Mouse (Mus musculus): ENCODE data around the gene Prdm16. TPM values are rescaled to one million over a fixed set of nuclear protein-coding genes. Genes with fewer than 3 reads are reported as not detected.
A peak's percentile ranks its signal among the peaks of the same experiment; 100 is the strongest.

Gene Prdm16
- polyA plus RNA-seq, 1 experiment from 2014 or later = 19.4 TPM

DNA sequence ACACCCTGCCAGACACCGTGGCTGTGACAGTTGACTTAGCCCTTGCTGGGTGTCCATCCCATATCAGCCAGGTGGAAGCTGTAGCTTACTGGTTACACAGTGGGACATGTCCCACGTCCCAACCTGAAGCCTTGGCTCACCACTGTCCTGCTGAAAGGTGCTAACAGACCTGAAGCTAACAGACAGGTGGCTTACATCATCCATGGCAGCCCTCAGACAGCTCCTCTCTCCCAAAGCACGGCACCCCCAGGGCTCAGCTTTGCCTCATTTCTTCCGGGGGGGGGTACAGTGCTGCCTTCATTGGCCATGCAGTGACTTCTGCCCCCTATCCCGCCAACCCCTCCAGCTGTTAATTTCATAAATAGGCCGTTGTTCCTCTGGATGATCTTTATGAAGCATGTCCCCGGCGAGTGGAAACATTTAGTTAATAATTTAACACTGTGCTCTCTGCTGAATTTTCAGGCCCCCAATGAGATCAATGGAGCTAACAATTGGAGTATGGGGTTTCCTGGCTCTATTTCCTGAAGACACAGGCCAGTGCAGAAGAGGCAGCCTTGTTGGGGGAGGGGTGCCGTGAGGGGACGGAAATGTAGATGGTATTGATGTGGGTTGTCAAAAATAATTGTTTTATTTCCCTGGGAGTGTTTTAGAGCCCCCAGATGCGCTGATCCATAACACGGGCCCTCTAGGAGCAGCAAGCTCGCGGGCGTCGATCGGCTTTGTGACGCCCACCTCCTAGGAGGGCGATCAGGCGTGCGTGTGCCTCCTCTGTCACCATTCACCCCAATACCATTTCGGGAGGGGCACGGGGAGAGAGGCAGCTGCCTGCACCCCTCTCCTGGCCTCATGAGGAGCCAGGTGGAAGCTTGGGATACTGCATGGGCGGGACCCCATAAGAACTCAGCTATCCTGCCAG, 236.2 kb downstream of the Prdm16 start:
- ATAC-seq (ENCODE audit: insufficient read depth) = peak; percentile 15; the same call in 1 of the 2 replicates

DNA sequence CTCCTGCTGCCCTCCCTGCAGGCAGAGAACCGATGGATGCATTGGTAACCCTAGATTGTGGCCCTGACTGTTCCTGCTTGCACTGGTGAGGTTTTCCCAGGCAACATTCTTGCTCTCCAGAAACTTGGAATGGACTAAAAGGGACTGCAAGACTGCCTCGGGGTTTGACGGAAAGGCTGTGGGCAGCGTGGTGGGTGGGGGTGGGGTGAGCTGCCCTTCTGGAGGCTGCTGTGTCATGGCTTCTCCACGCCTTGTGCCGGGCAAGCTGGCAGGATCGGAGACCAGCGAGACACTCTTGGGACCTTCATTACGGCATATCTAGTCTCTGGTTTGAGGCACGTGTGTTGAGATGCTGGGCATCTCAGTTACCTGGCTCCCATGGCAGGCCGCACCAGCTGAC, 237.0 kb downstream of the Prdm16 start:
- Histone ChIP-seq H3K27me3 (ENCODE audit: insufficient read depth, low read length) (no peaks in the 10 kb centered on the region), H3K27ac (ENCODE audit: low read depth) (no peak overlapping the region), H3K9ac (no peak overlapping the region), H3K4me1 (ENCODE audit: insufficient read depth) (peaks cover 21% of the 10 kb centered on the region), H3K9me3 (ENCODE audit: low read depth, low read length) (no peaks in the 10 kb centered on the region), H3K4me2 (no peak overlapping the region), H3K4me3 (ENCODE audit: low read depth, low read length) (no peak overlapping the region), H3K36me3 (ENCODE audit: insufficient read depth) (no peaks in the 10 kb centered on the region)
- ATAC-seq (ENCODE audit: insufficient read depth) = no peak
- no peak for DNase-seq
- no peak for TF ChIP-seq CTCF (IDR thresholded peaks at IDR 0.05; ENCODE audit: low read depth)
- 78% methylated on average over 11 of the region's 11 CpGs for WGBS

More for the DNA sequence above, 236.2 kb downstream of the Prdm16 start:
- peaks cover 21% of the 10 kb centered on the region for H3K4me1 ChIP-seq (ENCODE audit: insufficient read depth)
- H3K36me3 ChIP-seq (ENCODE audit: insufficient read depth) = no peaks in the 10 kb centered on the region
- H3K27me3 ChIP-seq (ENCODE audit: insufficient read depth, low read length) = no peaks in the 10 kb centered on the region
- no peaks in the 10 kb centered on the region for H3K9me3 ChIP-seq (ENCODE audit: low read depth, low read length)
- no peak overlapping the region for H3K4me2 ChIP-seq
- no peak overlapping the region for H3K27ac ChIP-seq (ENCODE audit: low read depth)
- H3K4me3 ChIP-seq (ENCODE audit: low read depth, low read length) = no peak overlapping the region
- no peak for TF ChIP-seq CTCF (IDR thresholded peaks at IDR 0.05; ENCODE audit: low read depth)
- WGBS = 68% methylated on average over 24 of the region's 24 CpGs
- no peak overlapping the region for H3K9ac ChIP-seq
- no peak for DNase-seq

DNA sequence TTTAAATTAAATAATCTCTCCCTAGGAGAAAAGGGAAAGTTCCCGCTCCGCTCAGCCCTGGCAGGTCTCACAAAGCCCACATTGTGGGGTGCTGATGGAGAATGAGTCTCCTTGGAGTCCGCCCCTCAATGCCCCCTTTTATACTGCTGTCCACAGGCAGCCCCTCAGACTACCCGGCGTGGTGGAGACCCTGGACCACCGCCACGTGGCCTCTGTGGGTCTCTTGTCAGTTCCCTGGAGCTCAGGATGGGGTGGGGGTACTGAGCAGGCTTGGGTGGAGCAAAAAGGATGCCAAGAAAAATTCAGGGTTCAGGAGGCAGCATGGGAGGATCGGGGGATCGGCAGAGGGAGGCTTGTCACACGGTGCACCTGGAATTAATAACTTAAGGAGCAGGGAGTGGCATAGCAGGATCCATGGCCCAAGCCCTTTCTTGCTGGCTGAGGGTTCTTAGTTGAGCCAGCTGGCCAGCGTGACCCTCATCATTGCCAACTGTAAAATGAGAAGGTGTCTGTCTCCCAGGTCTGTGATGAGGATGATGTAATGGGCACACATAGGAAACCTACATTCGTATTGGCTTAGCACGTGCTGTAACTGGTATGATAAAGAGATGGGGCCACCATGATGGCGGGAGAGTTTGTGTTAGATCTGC, 239.9 kb downstream of the Prdm16 start:
- H3K27me3 ChIP-seq (ENCODE audit: insufficient read depth, low read length) = no peaks in the 10 kb centered on the region
- H3K4me1 ChIP-seq (ENCODE audit: insufficient read depth) = peaks cover 15% of the 10 kb centered on the region
- no peak overlapping the region for H3K27ac ChIP-seq (ENCODE audit: low read depth)
- ATAC-seq (ENCODE audit: insufficient read depth) = no peak
- no peaks in the 10 kb centered on the region for H3K9me3 ChIP-seq (ENCODE audit: low read depth, low read length)
- TF ChIP-seq CTCF (IDR thresholded peaks at IDR 0.05; ENCODE audit: low read depth) = no peak
- no peak overlapping the region for H3K9ac ChIP-seq
- H3K36me3 ChIP-seq (ENCODE audit: insufficient read depth) = no peaks in the 10 kb centered on the region
- DNase-seq = no peak
- 80% methylated on average over 14 of the region's 14 CpGs for WGBS
- no peak overlapping the region for H3K4me2 ChIP-seq
- no peak overlapping the region for H3K4me3 ChIP-seq (ENCODE audit: low read depth, low read length)

DNA sequence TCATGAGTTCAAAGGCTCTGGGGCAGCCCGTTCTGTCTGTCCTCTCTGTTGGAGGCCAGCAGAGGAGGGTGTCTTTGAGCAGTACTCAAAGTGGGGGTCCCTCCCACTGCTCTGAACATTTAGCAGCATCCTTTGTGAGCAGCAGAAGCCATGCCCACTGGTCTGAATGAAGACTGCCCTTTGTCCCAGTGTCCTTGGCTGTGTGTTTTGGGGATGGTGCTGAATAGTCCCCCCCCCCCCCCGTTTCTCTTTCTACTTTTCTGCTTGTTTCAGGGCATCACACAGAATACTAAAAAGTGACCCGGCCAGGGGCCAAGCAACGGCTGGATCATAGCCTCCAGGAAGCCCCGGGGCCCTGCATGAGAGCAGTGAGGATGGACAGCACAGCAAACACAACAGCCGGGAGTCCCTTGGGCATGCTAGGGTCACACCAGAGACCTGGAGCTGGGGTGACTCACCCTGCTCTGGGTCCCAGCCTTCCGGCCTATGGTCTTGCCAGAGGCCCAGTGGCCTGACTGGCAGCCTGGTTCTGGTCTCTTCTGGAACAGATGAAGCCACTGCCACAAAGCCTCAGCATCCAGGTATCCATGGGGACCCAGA, 242.4 kb downstream of the Prdm16 start:
- H3K9me3 ChIP-seq (ENCODE audit: low read depth, low read length) = no peaks in the 10 kb centered on the region
- no peak for DNase-seq
- H3K27me3 ChIP-seq (ENCODE audit: insufficient read depth, low read length) = no peaks in the 10 kb centered on the region
- H3K27ac ChIP-seq (ENCODE audit: low read depth) = no peak overlapping the region
- no peak overlapping the region for H3K4me3 ChIP-seq (ENCODE audit: low read depth, low read length)
- no peaks in the 10 kb centered on the region for H3K36me3 ChIP-seq (ENCODE audit: insufficient read depth)
- TF ChIP-seq CTCF (IDR thresholded peaks at IDR 0.05; ENCODE audit: low read depth) = no peak
- WGBS = 67% methylated on average over 7 of the region's 7 CpGs
- no peak overlapping the region for H3K9ac ChIP-seq
- H3K4me1 ChIP-seq (ENCODE audit: insufficient read depth) = peaks cover 13% of the 10 kb centered on the region
- ATAC-seq (ENCODE audit: insufficient read depth) = no peak
- H3K4me2 ChIP-seq = no peak overlapping the region

DNA sequence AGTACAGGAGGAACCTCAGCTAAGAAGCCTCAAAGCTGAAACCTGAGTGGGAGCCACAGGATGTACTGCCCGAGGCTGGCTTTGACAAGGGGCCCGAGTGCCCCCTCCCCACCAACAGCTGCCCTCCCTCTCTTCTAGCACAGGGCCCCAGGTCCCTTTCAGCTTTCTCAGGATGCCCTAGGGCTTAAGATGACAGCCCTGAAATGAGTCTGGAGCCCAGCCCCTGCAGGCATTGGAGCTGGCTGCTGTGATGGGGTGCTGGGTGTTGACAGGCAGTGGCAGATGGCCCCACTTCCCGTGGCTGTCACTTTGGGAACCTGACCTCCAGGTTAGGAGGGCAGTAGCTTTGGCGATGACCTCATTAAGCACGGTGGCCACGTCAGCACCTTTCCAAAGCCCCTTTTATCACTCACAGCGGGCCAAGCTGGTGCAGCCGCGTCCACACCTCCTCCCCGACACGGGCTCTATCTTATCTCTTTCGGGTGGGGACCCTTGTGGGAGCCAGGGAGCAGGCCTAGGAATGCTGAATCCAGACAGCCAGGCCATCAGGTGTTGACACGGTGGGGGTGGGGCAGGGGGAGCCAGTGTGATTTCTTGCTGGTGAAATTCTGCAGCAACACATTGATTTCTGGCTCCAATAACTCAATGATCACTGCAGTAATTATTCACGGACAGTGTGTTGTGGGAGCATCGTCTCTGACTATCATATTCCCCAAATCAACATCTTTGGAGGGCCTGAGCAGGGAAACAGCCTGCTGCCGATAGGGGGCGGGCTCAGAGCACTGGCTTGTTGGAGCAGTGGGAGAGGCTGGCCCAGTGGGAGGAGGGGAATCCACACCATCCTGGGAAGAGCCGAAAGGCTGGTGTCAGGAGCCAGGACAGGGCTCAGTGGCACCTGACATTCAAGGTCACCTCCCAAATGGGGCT, 243.2 kb downstream of the Prdm16 start:
- H3K4me2 ChIP-seq = no peak overlapping the region
- TF ChIP-seq CTCF (IDR thresholded peaks at IDR 0.05; ENCODE audit: low read depth) = peak; percentile 74
- no peak overlapping the region for H3K9ac ChIP-seq
- peak; percentile 40; the same call in 1 of the 2 replicates for ATAC-seq (ENCODE audit: insufficient read depth)
- H3K36me3 ChIP-seq (ENCODE audit: insufficient read depth) = no peaks in the 10 kb centered on the region
- 11% methylated on average over 18 of the region's 18 CpGs for WGBS
- H3K9me3 ChIP-seq (ENCODE audit: low read depth, low read length) = no peaks in the 10 kb centered on the region
- no peak overlapping the region for H3K4me3 ChIP-seq (ENCODE audit: low read depth, low read length)
- H3K4me1 ChIP-seq (ENCODE audit: insufficient read depth) = peaks cover 13% of the 10 kb centered on the region
- no peak overlapping the region for H3K27ac ChIP-seq (ENCODE audit: low read depth)
- DNase-seq = peak; percentile 62
- no peaks in the 10 kb centered on the region for H3K27me3 ChIP-seq (ENCODE audit: insufficient read depth, low read length)

DNA sequence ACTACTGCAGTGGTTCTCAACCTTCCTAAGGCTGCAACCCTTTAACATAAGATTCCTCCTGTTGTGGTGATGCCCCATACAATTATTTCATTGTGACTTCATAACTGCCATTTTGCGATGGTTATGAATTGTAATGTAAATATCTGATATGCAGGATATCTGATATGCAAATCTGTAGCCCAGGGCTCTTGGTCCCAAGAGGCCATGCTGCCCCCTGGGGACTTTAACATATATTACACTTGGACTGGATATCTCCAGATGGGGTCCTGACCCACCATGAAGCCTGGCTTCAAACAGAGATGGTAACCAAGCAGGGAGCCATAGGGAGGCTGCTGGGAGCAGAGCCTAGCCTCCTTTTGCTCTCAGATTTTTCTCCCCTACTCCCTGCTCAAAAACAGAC, 244.0 kb downstream of the Prdm16 start:
- Histone ChIP-seq H3K27me3 (ENCODE audit: insufficient read depth, low read length) (no peaks in the 10 kb centered on the region), H3K9me3 (ENCODE audit: low read depth, low read length) (no peaks in the 10 kb centered on the region), H3K27ac (ENCODE audit: low read depth) (no peak overlapping the region), H3K4me1 (ENCODE audit: insufficient read depth) (peaks cover 13% of the 10 kb centered on the region), H3K36me3 (ENCODE audit: insufficient read depth) (no peaks in the 10 kb centered on the region), H3K9ac (no peak overlapping the region), H3K4me2 (no peak overlapping the region), H3K4me3 (ENCODE audit: low read depth, low read length) (no peak overlapping the region)
- DNase-seq = peak; percentile 58
- no peak for ATAC-seq (ENCODE audit: insufficient read depth)
- 43% methylated on average over 1 of the region's 1 CpGs for WGBS
- peak; percentile 57 for TF ChIP-seq CTCF (IDR thresholded peaks at IDR 0.05; ENCODE audit: low read depth)
